Mouse (Mus musculus) spleen, embryonic (tissue): ENCODE measurements around the gene Yjefn3.

Source experiments
- CTCF ChIA-PET: fragments of 350-600 bp; sonication (Branson Sonifier 250); formaldehyde crosslinking; loops from one replicate; lab custom pipeline; 2022; lab: Charles Lee

Gene Yjefn3

GRCm38 (mm10) chr8:69847167-69848065 is 55.1 kb downstream of the Yjefn3 start:
- CTCF ChIA-PET: no interaction called here
